Mouse (Mus musculus) ovary, adult 18-20 months (tissue): ENCODE measurements around the gene Qrich1.
A peak's percentile ranks its signal among the peaks of the same experiment; 100 is the strongest.

ENCODE experiments used
- DNase-seq: peaks from one replicate; pipeline ENCODE4 v3.0.0; 2022; ENCODE audit warnings: low spot score, mixed read lengths

Gene Qrich1

DNA sequence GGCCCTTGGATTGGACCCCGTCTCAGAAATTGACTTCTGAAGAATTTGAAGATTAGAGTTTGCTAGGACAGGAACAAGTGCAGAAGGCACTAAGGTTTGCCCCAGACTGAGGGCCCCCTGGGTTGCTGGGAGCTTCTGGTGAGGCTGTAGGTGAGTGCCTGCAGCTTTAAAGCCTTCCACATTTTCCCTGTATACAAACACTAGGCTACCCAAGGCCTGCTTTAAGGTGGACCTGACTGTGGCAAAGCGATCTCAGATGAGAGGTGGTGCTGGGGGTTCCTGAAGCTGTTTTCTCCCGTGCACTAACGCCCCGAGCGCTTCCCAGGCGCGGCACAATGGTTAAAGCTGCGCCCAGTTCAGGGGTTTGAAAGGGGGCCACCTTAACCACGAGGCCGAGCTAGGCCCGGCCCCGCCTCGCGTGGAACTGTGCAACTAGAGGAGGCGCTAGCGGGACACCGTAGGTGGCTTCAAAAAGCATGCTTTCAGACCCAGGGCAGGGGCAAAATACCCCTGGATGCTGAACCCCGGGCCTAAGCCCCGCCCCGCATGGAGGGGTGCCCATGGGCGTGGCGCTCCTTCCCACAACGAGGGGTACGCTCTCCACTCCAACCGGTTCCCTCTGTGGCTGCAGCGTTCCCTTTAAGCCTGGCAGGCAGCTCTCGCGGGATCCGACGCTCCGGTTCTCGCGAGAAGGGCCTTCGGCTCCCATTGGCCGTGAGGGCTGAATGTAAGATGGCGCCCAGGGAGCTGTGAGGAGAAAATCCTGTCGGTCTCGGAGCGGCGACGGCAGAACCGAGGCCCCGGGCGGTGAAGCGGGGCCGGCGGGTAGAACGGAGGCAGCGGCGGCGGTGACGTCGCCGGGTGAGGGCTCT lies at the start of gene Qrich1:
Gene Qrich1 (plus strand): TSS at position 427 of the 872 bp plus-strand sequence.
- peak; percentile 96 for DNase-seq

GRCm38 (mm10) chr9:108469430-108469829 lies 47.2 kb upstream of the Qrich1 start:
- no peak for DNase-seq

- no peak for DNase-seq
Observed at GRCm38 (mm10) chr9:108469845-108470244, 46.8 kb upstream of the Qrich1 start.

DNA sequence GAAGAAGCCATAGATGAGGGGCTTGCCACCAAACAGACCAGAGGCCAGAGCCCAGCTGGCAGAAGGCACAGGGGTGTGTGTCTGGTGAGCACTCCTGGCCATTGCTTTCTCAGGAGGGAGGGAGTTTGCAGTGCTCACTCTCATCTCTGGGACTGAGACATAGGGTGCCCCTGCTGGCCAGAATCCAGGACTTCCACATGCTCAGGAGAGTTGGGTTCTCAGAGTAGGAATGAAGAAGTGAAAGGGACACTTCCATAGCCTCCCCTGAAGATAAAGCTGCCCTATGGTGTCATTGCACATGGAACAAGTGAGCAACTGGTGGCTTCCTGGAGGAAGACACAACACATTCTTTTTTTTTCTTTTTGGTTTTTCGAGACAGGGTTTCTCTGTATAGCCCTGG lies 42.1 kb upstream of the Qrich1 start:
- no peak for DNase-seq

DNA sequence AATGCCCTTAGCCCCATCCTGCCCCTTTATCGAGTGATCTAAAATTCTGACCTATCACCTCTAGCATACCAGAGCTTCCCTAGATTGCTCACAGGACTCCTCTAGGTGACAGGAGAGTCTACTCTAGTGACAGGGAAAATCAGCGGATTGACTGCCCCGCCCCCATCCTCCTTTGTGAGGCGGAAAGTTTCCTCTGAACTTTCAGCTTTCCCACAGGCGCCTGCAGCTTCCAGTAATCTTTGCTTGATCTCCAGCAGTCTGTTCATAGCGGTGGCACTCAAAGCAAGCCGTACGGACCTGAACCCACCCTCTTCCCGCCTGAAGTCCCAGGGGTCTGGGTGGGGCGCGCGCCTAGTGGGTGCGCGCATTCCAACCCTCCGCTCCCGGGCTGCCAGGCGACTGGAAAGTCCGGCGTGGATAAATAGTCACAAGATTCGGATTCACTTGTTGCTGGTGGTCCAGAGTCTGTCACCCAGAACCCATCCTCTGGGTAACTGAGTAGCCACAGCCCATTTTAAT lies 37.9 kb upstream of the Qrich1 start:
- peak; percentile 60 for DNase-seq

DNA sequence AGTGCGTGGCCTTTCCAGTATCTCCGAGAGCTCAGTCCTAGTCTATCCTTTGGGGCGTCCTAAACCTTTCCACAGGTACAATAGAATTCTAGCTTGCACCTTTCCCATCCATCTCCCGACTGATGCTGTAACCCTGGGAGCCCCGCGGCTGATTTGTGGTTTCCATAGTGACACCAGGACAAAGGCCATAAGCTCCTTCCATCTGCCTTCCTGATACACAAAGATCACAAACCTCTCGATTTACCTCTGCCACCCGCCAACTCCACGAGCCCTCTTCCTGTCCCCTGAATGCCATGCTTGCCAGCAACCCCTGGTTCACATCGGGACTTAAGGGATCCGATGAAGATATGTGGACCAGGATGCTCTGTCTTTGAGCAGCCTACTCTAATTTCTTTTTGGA lies 37.4 kb upstream of the Qrich1 start:
- DNase-seq, result no peak

DNA sequence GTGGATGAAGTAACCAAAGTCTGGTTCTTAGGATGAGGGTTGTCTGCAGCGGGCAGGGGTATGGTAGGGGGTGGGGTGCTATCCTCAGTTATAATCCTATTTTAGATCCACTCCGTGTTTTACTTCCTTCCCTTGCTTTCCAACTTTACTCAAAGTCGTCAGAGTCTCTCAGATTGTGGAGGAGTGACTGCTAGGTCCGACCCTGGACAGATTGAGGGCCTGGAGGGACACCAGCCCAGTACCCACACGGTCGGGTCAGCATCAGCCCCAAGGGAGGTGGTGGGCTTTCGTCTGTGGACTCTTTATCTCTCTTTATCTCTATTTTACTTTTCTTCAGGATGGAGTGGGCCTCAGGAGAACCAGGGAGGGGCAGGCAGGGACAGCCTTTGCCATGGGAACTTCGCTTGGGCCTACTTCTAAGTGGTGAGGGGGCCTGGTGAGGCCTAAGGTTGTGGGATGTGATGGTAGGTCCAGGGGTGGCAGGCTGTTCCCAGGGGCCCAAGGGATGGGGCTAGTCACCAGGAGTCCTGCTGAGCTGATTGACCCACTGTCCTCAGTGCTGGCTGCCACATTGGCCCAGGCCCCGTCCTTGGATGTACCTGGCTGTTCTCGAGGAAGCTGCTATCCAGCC lies 36.8 kb upstream of the Qrich1 start, which contains the start of gene Lamb2:
Gene Lamb2 (plus strand): TSS at position 16 of the 631 bp plus-strand sequence.
- DNase-seq, result no peak

DNA sequence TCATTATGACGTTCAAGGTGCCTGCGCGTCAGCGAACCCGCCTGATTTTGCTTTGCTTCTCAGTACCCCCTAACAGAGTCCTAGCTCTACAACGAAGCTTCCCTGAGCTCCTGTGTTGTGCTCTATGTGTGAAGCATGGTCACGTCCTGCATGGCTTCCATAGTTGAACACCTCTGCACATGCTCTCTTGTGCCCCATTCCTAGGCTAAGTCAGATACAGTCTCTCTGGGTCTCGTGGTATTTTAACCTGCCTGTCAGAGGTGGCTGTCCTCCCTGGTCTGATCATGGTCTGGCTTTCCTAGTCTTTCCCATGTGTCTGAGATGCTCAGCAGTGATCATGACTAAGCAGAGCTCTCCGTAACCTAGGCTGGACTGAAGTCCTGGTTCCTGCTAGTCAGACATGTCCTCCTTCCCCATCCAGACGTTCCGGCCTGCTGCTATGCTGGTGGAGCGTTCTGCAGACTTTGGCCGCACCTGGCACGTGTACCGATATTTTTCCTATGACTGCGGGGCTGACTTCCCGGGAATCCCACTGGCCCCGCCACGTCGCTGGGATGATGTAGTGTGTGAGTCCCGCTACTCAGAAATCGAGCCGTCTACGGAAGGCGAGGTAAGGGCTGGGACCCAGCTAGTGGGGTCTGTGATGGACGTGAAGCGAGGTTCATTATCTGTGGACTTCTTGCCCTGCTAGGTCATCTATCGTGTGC lies 35.6 kb upstream of the Qrich1 start:
- DNase-seq, result no peak

- DNase-seq, result no peak
Observed at GRCm38 (mm10) chr9:108481520-108482210, 34.9 kb upstream of the Qrich1 start.

- DNase-seq, result no peak
Observed at GRCm38 (mm10) chr9:108483051-108483790, 33.4 kb upstream of the Qrich1 start.

- no peak for DNase-seq
Observed at GRCm38 (mm10) chr9:108484021-108484420, 32.6 kb upstream of the Qrich1 start.

DNA sequence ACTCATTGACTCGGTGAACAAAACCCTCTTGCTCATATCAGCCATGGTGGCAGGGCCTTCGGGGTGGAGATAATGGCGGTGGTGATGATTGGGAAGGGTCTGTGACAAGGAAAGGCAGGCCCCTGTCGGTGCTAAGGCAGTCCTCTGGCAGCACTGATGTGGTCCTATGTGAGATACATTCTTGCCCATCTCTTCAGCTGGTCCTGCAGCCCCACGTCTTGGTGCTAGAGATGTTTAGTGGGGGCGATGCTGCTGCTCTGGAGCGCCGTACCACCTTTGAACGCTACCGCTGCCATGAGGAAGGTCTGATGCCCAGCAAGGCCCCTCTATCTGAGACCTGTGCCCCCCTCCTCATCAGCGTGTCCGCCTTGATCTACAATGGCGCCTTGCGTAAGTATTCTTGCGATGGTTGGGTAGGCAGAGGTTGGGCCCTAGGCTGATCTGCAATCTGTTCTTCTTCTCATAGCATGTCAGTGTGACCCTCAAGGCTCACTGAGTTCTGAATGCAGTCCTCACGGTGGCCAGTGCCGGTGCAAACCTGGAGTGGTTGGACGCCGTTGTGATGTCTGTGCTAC lies 31.2 kb upstream of the Qrich1 start:
- no peak for DNase-seq

GRCm38 (mm10) chr9:108486973-108487530 lies 29.6 kb upstream of the Qrich1 start:
- no peak for DNase-seq

DNA sequence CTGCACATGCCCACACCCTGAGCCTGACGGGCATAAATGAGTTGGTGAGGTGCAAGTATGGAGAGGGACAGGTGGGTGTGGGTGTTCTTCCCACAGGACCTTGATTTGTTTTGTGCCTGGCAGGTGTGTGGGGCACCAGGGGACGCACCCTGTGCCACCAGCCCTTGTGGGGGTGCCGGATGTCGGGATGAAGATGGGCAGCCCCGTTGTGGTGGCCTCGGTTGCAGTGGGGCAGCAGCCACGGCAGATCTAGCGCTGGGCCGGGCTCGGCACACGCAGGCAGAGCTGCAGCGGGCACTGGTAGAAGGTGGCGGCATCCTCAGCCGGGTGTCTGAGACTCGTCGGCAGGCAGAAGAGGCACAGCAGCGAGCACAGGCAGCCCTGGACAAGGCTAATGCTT lies 28.2 kb upstream of the Qrich1 start:
- no peak for DNase-seq

- DNase-seq, result no peak
Observed at GRCm38 (mm10) chr9:108489215-108489614, 27.4 kb upstream of the Qrich1 start.

DNA sequence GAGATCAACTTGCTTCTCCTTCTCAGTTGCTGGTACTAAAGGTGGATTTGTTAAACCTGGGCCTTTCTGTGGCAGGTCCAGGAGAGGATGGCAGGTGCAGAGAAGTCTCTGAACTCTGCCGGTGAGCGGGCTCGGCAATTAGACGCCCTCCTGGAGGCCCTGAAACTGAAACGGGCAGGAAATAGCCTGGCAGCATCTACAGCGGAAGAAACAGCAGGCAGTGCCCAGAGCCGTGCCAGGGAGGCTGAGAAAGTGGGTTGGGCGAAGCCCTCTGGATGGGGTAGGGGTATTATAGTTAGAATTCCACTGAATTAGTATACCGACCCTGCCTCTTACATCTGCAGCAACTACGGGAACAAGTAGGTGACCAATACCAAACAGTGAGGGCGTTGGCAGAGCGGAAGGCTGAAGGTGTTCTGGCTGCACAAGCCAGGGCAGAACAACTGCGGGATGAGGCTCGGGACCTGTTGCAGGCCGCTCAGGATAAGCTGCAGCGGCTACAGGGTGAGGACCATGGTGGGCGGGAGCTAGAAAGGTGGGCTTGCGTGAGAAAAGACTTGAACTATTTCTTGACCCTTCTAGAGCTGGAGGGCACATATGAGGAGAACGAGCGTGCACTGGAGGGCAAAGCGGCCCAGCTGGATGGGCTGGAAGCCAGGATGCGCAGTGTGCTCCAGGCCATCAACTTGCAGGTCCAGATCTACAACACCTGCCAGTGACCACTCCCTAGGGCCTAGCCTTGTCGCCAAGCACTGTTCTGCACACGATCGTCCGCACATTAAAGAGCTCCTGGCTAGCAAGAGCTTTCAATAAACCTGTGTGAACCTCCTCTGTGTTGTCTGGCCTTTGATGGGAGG lies 26.7 kb upstream of the Qrich1 start:
- no peak for DNase-seq

- DNase-seq, result peak; percentile 95
Observed at GRCm38 (mm10) chr9:108490559-108491285, 25.9 kb upstream of the Qrich1 start, which contains the start of gene Usp19. Usp19 (plus strand) TSS chr9:108490602.

GRCm38 (mm10) chr9:108491286-108491580 lies 25.4 kb upstream of the Qrich1 start:
- no peak for DNase-seq
